Mouse (Mus musculus): ENCODE results near the gene Galp. TPM values are rescaled to one million over a fixed set of nuclear protein-coding genes. Genes with fewer than 3 reads are reported as not detected.
A peak's percentile ranks its signal among the peaks of the same experiment; 100 is the strongest.

Galp gene
- not detected in 2 replicates for polyA plus RNA-seq (2015; fragmentation: Nextera tagmentation; extraction: Ambion mirVana)

DNA sequence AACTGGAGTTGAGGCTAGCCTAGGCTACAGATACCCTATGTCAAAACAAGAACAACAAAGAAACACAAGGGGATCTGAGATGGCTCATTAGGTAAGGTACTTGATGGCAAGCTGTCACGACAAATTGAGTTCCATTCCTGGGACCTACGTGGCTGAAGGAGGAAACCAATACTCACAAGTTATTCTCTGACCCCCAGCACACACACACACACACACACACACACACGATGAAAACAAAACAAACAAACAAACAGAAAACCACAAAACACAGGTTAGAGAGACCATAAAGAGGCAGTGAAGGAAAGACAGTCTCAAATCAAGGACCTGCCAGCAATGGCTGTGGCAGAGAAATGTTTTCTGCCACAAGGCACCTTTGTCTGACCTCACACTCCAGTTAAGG lies at the start of gene Galp:
TSS of gene Galp (plus strand) at position 301 of the 400 bp plus-strand sequence.
- no peak within 1 kb of the TSS for H3K4me3 ChIP-seq (ENCODE audit: low read depth, low read length)
- H3K27ac ChIP-seq (ENCODE audit: low read length) = no peak within 1 kb of the TSS
- WGBS (ENCODE audit: insufficient replicate concordance) = 34% methylated on average over 3 of the region's 3 CpGs
- no peaks in the 10 kb centered on the region for H3K9me3 ChIP-seq (replicated peaks; ENCODE audit: control insufficient read depth, low read length)
- no peaks in the 10 kb centered on the region for H3K4me1 ChIP-seq (ENCODE audit: control insufficient read depth, low read depth, low read length)
- no peak for ATAC-seq (ENCODE audit: low read depth)
- no peak within 1 kb of the TSS for H3K9ac ChIP-seq (ENCODE audit: low read depth, low read length)
- no peaks in the 10 kb centered on the region for H3K36me3 ChIP-seq (ENCODE audit: control insufficient read depth, insufficient read depth)
- no peak within 1 kb of the TSS for H3K4me2 ChIP-seq (ENCODE audit: low read depth, low read length)
- H3K27me3 ChIP-seq (ENCODE audit: control insufficient read depth, insufficient read depth, low read depth, low read length) = no peaks in the 10 kb centered on the region

DNA sequence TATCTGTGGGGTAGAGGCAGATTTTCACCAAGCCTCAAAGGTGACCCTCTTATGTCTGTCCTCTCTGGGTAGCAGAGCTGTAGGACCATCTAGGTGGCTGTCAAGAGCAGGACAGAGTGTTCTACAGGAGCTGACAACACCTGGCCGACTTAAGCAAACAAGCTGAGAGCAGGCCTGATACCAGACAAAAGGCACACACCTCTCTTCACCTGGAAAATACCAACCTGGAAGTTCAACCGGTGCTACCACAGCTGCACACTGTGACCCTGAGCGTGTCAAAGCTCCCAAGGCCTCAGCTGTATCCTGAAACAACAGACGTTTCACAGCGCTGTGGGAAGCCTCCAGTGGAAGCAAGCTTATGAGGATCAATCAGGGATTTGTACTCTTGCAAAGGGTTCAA lies 49.2 kb upstream of the Galp start:
- Histone ChIP-seq H3K4me2 (ENCODE audit: low read depth, low read length) (no peak overlapping the region), H3K27ac (ENCODE audit: low read length) (peak overlapping the region; percentile 66), H3K9me3 (replicated peaks; ENCODE audit: control insufficient read depth, low read length) (no peaks in the 10 kb centered on the region), H3K4me1 (ENCODE audit: control insufficient read depth, low read depth, low read length) (peaks cover 62% of the 10 kb centered on the region), H3K4me3 (ENCODE audit: low read depth, low read length) (no peak overlapping the region), H3K27me3 (ENCODE audit: control insufficient read depth, insufficient read depth, low read depth, low read length) (no peaks in the 10 kb centered on the region), H3K9ac (ENCODE audit: low read depth, low read length) (no peak overlapping the region), H3K36me3 (ENCODE audit: control insufficient read depth, insufficient read depth) (no peaks in the 10 kb centered on the region)
- 55% methylated on average over 5 of the region's 5 CpGs for WGBS (ENCODE audit: insufficient replicate concordance)
- peak; percentile 12; the same call in 1 of the 2 replicates for ATAC-seq (ENCODE audit: low read depth)

DNA sequence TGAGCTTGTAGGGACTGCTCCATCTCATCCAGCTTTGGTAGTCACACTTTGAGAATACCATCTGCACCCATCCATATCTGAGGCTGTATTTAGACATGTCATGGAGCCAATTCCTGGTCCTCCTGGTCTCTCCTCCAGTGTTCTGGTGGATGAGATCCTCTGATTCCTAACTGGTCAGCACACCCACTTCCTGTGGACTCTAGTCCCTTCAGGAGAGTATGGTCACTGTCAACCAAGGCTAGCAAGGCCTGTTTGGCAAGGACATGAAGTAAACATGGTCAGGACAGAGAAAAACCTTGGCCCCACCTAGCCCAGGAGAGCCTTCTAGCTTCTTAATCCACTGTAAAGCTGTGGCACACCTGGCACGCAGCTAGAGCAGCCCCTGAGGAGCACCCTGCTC lies 45.6 kb upstream of the Galp start:
- Histone ChIP-seq H3K4me1 (ENCODE audit: control insufficient read depth, low read depth, low read length) (peaks cover 61% of the 10 kb centered on the region), H3K9ac (ENCODE audit: low read depth, low read length) (no peak overlapping the region), H3K9me3 (replicated peaks; ENCODE audit: control insufficient read depth, low read length) (no peaks in the 10 kb centered on the region), H3K27ac (ENCODE audit: low read length) (no peak overlapping the region), H3K4me2 (ENCODE audit: low read depth, low read length) (no peak overlapping the region), H3K4me3 (ENCODE audit: low read depth, low read length) (no peak overlapping the region), H3K36me3 (ENCODE audit: control insufficient read depth, insufficient read depth) (no peaks in the 10 kb centered on the region), H3K27me3 (ENCODE audit: control insufficient read depth, insufficient read depth, low read depth, low read length) (no peaks in the 10 kb centered on the region)
- WGBS (ENCODE audit: insufficient replicate concordance) = 72% methylated on average over 1 of the region's 1 CpGs
- no peak for ATAC-seq (ENCODE audit: low read depth)

DNA sequence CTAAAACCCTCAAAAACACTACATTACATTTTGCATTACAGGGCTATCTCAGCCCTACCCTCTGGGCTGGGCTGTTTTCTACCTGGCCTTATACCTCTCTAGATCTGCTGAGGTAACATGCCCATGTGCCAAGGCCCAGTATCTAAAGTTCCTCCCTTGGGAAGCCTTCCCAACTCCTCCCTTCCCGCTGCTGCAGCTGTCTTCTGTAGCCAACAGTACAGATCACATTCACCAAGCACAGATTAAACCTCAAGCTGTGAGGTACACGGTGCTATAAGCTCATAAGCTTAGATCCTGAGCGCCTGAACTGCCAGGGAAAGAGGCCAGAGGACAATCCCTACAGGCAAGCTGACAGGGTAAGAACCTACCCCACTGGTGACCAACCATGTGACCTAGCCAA lies 44.9 kb upstream of the Galp start:
- Histone ChIP-seq H3K4me2 (ENCODE audit: low read depth, low read length) (no peak overlapping the region), H3K4me3 (ENCODE audit: low read depth, low read length) (no peak overlapping the region), H3K36me3 (ENCODE audit: control insufficient read depth, insufficient read depth) (no peaks in the 10 kb centered on the region), H3K27me3 (ENCODE audit: control insufficient read depth, insufficient read depth, low read depth, low read length) (no peaks in the 10 kb centered on the region), H3K9ac (ENCODE audit: low read depth, low read length) (no peak overlapping the region), H3K4me1 (ENCODE audit: control insufficient read depth, low read depth, low read length) (peaks cover 61% of the 10 kb centered on the region), H3K27ac (ENCODE audit: low read length) (no peak overlapping the region), H3K9me3 (replicated peaks; ENCODE audit: control insufficient read depth, low read length) (no peaks in the 10 kb centered on the region)
- ATAC-seq (ENCODE audit: low read depth) = no peak
- 58% methylated on average over 3 of the region's 3 CpGs for WGBS (ENCODE audit: insufficient replicate concordance)

DNA sequence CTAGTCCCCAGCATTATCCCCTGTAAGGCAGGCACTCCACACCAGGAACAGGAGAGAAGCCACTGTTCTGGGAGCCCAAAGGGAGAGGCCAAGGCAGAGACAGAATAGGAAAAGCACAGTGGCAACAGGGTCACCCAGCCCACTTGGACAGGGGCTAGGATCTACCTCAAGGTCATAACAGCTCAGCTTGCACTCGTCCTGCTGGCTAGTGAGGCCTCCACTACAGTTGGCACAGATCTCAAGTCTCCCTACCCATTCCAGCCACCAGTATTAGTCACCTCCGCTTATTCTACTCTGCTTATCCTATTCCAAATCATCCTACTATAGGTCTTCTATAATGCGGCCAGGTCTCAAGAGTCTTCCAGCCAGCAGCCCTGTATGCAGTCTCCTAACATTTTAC lies 43.8 kb upstream of the Galp start:
- no peak for ATAC-seq (ENCODE audit: low read depth)
- H3K4me1 ChIP-seq (ENCODE audit: control insufficient read depth, low read depth, low read length) = peaks cover 61% of the 10 kb centered on the region
- no peaks in the 10 kb centered on the region for H3K27me3 ChIP-seq (ENCODE audit: control insufficient read depth, insufficient read depth, low read depth, low read length)
- 75% methylated on average over 3 of the region's 3 CpGs for WGBS (ENCODE audit: insufficient replicate concordance)
- H3K4me2 ChIP-seq (ENCODE audit: low read depth, low read length) = no peak overlapping the region
- no peaks in the 10 kb centered on the region for H3K36me3 ChIP-seq (ENCODE audit: control insufficient read depth, insufficient read depth)
- H3K27ac ChIP-seq (ENCODE audit: low read length) = no peak overlapping the region
- no peak overlapping the region for H3K4me3 ChIP-seq (ENCODE audit: low read depth, low read length)
- no peaks in the 10 kb centered on the region for H3K9me3 ChIP-seq (replicated peaks; ENCODE audit: control insufficient read depth, low read length)
- no peak overlapping the region for H3K9ac ChIP-seq (ENCODE audit: low read depth, low read length)

DNA sequence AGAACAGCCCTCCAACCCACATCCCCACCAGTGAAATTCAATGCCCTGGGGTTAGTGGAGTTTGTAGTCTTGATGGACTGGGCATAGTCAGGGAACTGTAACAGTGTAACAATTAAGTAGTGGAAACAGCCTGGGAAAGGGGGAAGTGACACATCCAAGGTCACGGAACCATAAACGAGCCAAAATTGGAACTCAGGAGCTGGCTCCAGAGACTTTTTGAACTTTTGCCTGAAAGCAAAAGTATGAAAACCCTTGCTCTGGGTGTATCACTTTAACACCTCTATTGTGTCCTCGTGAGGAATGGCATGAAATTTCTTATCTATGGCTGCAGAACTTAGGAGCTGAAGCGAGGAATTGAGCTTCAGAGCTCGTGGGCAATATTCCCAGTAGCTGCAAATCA lies 42.7 kb upstream of the Galp start:
- peak overlapping the region; percentile 82 for H3K4me3 ChIP-seq (ENCODE audit: low read depth, low read length)
- 37% methylated on average over 5 of the region's 5 CpGs for WGBS (ENCODE audit: insufficient replicate concordance)
- peak overlapping the region; percentile 79 for H3K4me2 ChIP-seq (ENCODE audit: low read depth, low read length)
- H3K27me3 ChIP-seq (ENCODE audit: control insufficient read depth, insufficient read depth, low read depth, low read length) = no peaks in the 10 kb centered on the region
- peaks cover 51% of the 10 kb centered on the region for H3K4me1 ChIP-seq (ENCODE audit: control insufficient read depth, low read depth, low read length)
- no peaks in the 10 kb centered on the region for H3K36me3 ChIP-seq (ENCODE audit: control insufficient read depth, insufficient read depth)
- H3K9me3 ChIP-seq (replicated peaks; ENCODE audit: control insufficient read depth, low read length) = no peaks in the 10 kb centered on the region
- H3K27ac ChIP-seq (ENCODE audit: low read length) = peak overlapping the region; percentile 89
- H3K9ac ChIP-seq (ENCODE audit: low read depth, low read length) = no peak overlapping the region
- no peak for ATAC-seq (ENCODE audit: low read depth)

DNA sequence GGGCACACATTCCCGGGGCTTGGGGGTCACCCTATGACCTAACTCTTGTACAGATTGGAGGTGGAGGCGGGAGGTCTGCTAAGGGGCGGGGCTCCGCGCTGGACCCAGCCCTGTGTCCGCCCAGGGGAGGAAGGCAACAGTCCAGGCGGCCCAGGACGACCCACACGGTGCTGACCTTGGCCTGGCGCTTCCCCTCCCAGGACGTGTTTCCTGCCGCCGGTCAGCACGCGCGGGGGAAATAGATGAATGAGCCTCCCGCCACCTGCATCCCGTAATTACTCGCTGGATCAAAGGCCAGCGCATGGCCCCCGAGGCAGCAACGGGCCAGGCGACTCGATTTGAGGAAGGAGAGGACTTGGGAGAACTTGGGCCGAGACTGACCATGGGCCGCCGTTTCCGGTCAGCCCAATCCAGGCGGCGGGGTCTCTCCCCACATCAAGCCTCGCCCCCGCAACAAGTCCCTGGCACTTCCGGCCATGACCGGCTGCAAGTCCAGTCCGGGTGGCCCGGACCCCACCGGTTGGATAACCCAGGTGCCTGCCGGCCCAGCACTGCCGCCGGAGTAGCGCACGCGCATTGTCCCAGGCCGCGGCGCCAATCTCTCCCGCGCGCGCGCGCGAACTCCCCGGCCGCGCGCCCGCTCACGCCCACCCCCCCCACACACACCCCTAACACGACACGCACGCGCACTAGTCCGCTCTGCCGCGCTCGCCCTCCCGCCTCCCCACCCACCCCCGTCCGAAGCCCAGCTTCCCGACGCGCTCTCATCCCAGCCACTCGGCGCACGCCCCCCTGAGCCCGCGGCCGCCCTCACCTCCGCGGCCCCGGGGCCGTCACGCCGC lies 41.6 kb upstream of the Galp start:
- H3K9ac ChIP-seq (ENCODE audit: low read depth, low read length) = peak overlapping the region; percentile 86
- H3K27ac ChIP-seq (ENCODE audit: low read length) = peak overlapping the region; percentile 89
- peak; percentile 69 for ATAC-seq (ENCODE audit: low read depth)
- peak overlapping the region; percentile 82 for H3K4me3 ChIP-seq (ENCODE audit: low read depth, low read length)
- H3K4me1 ChIP-seq (ENCODE audit: control insufficient read depth, low read depth, low read length) = peaks cover 48% of the 10 kb centered on the region
- peak overlapping the region; percentile 79 for H3K4me2 ChIP-seq (ENCODE audit: low read depth, low read length)
- under 1% methylated on average over 68 of the region's 85 CpGs for WGBS (ENCODE audit: insufficient replicate concordance)
- H3K9me3 ChIP-seq (replicated peaks; ENCODE audit: control insufficient read depth, low read length) = no peaks in the 10 kb centered on the region
- H3K36me3 ChIP-seq (ENCODE audit: control insufficient read depth, insufficient read depth) = no peaks in the 10 kb centered on the region
- H3K27me3 ChIP-seq (ENCODE audit: control insufficient read depth, insufficient read depth, low read depth, low read length) = no peaks in the 10 kb centered on the region

DNA sequence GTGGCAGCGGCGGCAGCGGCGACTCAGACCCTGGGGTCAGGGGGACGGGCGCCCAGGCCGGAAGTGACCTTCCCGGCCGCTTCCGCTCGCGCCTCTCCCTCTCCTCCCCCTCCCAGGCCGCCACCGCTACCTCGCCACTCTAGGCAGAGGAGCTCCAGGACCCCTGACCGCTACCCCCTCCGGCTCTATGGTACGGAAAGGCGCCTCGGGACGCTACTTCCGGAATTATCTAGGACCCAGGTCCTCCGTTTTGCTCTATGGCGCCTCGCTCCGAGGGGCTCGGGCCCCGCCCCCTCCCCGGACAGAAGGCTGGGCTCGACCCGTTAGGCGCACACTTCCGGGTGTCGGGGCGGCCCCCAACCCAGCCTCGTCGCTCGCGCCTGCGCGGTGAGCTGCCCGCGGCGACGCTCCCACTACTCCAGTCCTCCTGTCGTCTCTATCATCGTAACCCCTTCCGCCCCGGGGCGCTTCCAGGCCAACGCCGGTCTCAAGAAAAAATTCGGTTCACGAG lies 40.9 kb upstream of the Galp start, which contains the start of gene Zfp787:
TSS of gene Zfp787 (minus strand) at position 97 of the 511 bp plus-strand sequence.
- Histone ChIP-seq H3K9ac (ENCODE audit: low read depth, low read length) (peak within 1 kb of the TSS; percentile 86), H3K4me3 (ENCODE audit: low read depth, low read length) (peak within 1 kb of the TSS; percentile 82), H3K4me1 (ENCODE audit: control insufficient read depth, low read depth, low read length) (peaks cover 48% of the 10 kb centered on the region), H3K27me3 (ENCODE audit: control insufficient read depth, insufficient read depth, low read depth, low read length) (no peaks in the 10 kb centered on the region), H3K4me2 (ENCODE audit: low read depth, low read length) (peak within 1 kb of the TSS; percentile 79), H3K27ac (ENCODE audit: low read length) (peak within 1 kb of the TSS; percentile 89), H3K36me3 (ENCODE audit: control insufficient read depth, insufficient read depth) (no peaks in the 10 kb centered on the region), H3K9me3 (replicated peaks; ENCODE audit: control insufficient read depth, low read length) (no peaks in the 10 kb centered on the region)
- peak; percentile 84 for ATAC-seq (ENCODE audit: low read depth)
- WGBS (ENCODE audit: insufficient replicate concordance) = under 1% methylated on average over 50 of the region's 54 CpGs

DNA sequence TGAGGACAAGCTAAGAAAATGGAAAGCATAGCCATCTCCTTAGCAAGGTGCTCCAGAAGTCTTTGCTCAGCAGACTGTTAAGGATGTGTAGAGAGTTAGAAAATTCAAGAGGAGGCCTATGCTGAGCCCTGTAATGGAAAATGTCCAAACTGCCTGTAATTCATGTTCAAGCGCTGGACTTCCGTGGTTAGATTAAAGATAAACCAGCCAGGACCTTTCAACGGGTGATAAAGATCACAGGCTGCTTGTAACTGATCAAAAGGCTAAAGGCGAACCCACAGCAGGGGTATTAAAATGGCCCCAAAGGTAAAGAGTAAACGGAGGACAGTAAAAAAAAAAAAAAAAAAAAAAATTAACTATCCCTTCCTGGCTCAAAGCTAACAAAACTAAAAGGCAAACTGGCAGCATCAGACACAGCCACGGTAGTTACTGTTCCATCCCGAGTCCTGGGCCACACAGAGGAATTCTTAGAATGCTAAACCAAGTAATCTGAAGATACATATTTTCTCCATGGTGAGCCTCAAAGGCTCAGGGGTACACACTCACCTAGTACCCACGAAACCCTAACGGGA lies 39.9 kb upstream of the Galp start:
- 22% methylated on average over 9 of the region's 9 CpGs for WGBS (ENCODE audit: insufficient replicate concordance)
- Histone ChIP-seq H3K4me1 (ENCODE audit: control insufficient read depth, low read depth, low read length) (peaks cover 44% of the 10 kb centered on the region), H3K9ac (ENCODE audit: low read depth, low read length) (peak overlapping the region; percentile 86), H3K9me3 (replicated peaks; ENCODE audit: control insufficient read depth, low read length) (no peaks in the 10 kb centered on the region), H3K4me3 (ENCODE audit: low read depth, low read length) (peak overlapping the region; percentile 82), H3K27me3 (ENCODE audit: control insufficient read depth, insufficient read depth, low read depth, low read length) (no peaks in the 10 kb centered on the region), H3K36me3 (ENCODE audit: control insufficient read depth, insufficient read depth) (no peaks in the 10 kb centered on the region), H3K4me2 (ENCODE audit: low read depth, low read length) (peak overlapping the region; percentile 79), H3K27ac (ENCODE audit: low read length) (peak overlapping the region; percentile 89)
- ATAC-seq (ENCODE audit: low read depth) = no peak

Data from liver, embryonic 16.5 days (tissue).